Mouse (Mus musculus) adrenal gland, postnatal 25 days (tissue): Measurements from ENCODE around the gene Dzip3. TPM values are rescaled to one million over a fixed set of nuclear protein-coding genes. Genes with fewer than 3 reads are reported as not detected.

Experiments
- DNase-seq: peaks from one replicate; pipeline ENCODE4 v3.0.0; 2021; ENCODE audit warnings: mixed read lengths
- long read RNA-seq: library from polyadenylated mRNA; stranded (forward); transcript quantifications from one replicate; pipeline ENCODE4 v2.0.0, GENCODE M21; 2021
- total RNA-seq: library from RNA; stranded (reverse); gene quantifications from 2 replicates; pipeline ENCODE4 v1.2.3, GENCODE M21; 2021

Dzip3 gene
- 20.4 and 23.6 TPM in 2 replicates for total RNA-seq
- long read RNA-seq, full-length matches to known transcripts = 3 of 13 reads
- long read RNA-seq, partial matches to known transcripts = 4 of 13 reads
- long read RNA-seq, other reads (novel, unspliced or antisense) = 6 of 13 reads

- DNase-seq = peak; percentile 86
Observed at GRCm38 (mm10) chr16:48993559-48994342, at the start of gene Dzip3, which contains the start of gene Cip2a. Dzip3 (minus strand) TSS chr16:48994165. Cip2a (plus strand) TSS chr16:48994185.

- no peak for DNase-seq
Observed at GRCm38 (mm10) chr16:49040554-49041221, 46.7 kb upstream of the Dzip3 start.

GRCm38 (mm10) chr16:49037771-49038170 is 43.8 kb upstream of the Dzip3 start:
- no peak for DNase-seq

- no peak for DNase-seq
Observed at GRCm38 (mm10) chr16:49035852-49036251, 41.9 kb upstream of the Dzip3 start.

- no peak for DNase-seq
Observed at GRCm38 (mm10) chr16:49016620-49017332, 22.8 kb upstream of the Dzip3 start.

GRCm38 (mm10) chr16:49004151-49004550 is 10.2 kb upstream of the Dzip3 start:
- DNase-seq = no peak

- DNase-seq = no peak
Observed at GRCm38 (mm10) chr16:48994343-48994693, 353 bp upstream of the Dzip3 start.

GRCm38 (mm10) chr16:48993231-48993558 is 770 bp downstream of the Dzip3 start:
- no peak for DNase-seq

- no peak for DNase-seq
Observed at GRCm38 (mm10) chr16:48992437-48993230, 1.3 kb downstream of the Dzip3 start.

- no peak for DNase-seq
Observed at GRCm38 (mm10) chr16:48989700-48990099, 4.3 kb downstream of the Dzip3 start.

GRCm38 (mm10) chr16:48985034-48985627 is 8.8 kb downstream of the Dzip3 start:
- no peak for DNase-seq

GRCm38 (mm10) chr16:48979965-48980364 is 14.0 kb downstream of the Dzip3 start:
- DNase-seq = no peak

- DNase-seq = no peak
Observed at GRCm38 (mm10) chr16:48973548-48973947, 20.4 kb downstream of the Dzip3 start.

- no peak for DNase-seq
Observed at GRCm38 (mm10) chr16:48972996-48973395, 21.0 kb downstream of the Dzip3 start.

- DNase-seq = no peak
Observed at GRCm38 (mm10) chr16:48941805-48942204, 52.2 kb downstream of the Dzip3 start.

GRCm38 (mm10) chr16:48923724-48924123 is 70.2 kb downstream of the Dzip3 start:
- no peak for DNase-seq

GRCm38 (mm10) chr16:48913206-48913605 is 80.8 kb downstream of the Dzip3 start:
- no peak for DNase-seq

- no peak for DNase-seq
Observed at GRCm38 (mm10) chr16:48911184-48911583, 82.8 kb downstream of the Dzip3 start.

GRCm38 (mm10) chr16:48899868-48900267 is 94.1 kb downstream of the Dzip3 start:
- no peak for DNase-seq

GRCm38 (mm10) chr16:48890733-48891132 is 103.2 kb downstream of the Dzip3 start:
- DNase-seq = no peak
